Mouse (Mus musculus): ENCODE data around the gene Nacad.

DNA sequence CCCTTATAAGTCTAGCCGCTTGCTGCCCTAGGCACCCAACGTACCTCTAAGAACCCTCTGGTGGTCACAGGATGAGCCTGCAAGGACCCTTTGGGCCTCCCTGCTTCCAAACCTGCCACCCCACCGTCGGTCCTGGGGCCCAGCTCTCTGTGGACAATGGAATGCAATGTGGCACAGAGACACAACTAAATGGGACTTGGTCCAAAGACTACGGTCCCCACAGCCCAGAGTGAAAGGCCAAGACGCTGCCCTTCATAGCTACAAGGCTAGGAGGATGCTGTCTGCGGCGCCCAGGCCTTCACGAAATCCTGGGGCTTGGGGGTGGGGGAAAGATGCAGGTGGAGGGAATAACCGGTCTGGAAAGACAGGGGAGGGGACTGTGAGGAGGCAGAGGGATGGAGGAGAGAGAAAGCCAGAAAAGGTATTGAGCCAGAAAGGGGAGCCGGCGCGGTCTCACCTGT, 802 bp downstream of the Nacad start:
- TF ChIP-seq CTCF (conservative IDR thresholded peaks at IDR 0.05; ENCODE audit: low read length) (no peak), POU5F1 (IDR thresholded peaks at IDR 0.05; ENCODE audit: borderline replicate concordance, low read length) (no peak), NANOG (IDR thresholded peaks at IDR 0.05; ENCODE audit: borderline replicate concordance, low read length) (no peak)
